Mouse (Mus musculus) midbrain, embryonic 13.5 days (tissue): ENCODE measurements around the gene Tmem160. TPM values are rescaled to one million over a fixed set of nuclear protein-coding genes. Genes with fewer than 3 reads are reported as not detected.
A peak's percentile ranks its signal among the peaks of the same experiment; 100 is the strongest.

Experiments
- ATAC-seq: fragments of 200-750 bp; cut with Nextera tagmentation; 2 replicates; pipeline ENCODE4 v1.8.0; 2017; ENCODE audit warnings: mild to moderate bottlenecking, moderate TSS enrichment, moderate library complexity
- H3K27ac ChIP-seq: fragments of 300-500 bp; sonication (generic); 2 replicates; pipeline ENCODE4 v1.5.1; 2015; ENCODE audit warnings: inconsistent platforms, mild to moderate bottlenecking, moderate library complexity
- H3K27me3 ChIP-seq: fragments of 300-500 bp; sonication (generic); 2 replicates; pipeline ENCODE4 v1.6.1; 2015; ENCODE audit warnings: mild to moderate bottlenecking, inconsistent platforms
- H3K36me3 ChIP-seq: fragments of 300-500 bp; sonication (generic); 2 replicates; pipeline ENCODE4 v1.6.1; 2015; ENCODE audit warnings: mild to moderate bottlenecking, inconsistent platforms
- H3K4me1 ChIP-seq: fragments of 300-500 bp; sonication (generic); replicated peaks from 2 replicates; pipeline ENCODE4 v1.6.1; 2015; ENCODE audit warnings: inconsistent platforms
- H3K4me2 ChIP-seq: fragments of 300-500 bp; sonication (generic); replicated peaks from 2 replicates; pipeline ENCODE4 v1.6.1; 2015; ENCODE audit warnings: moderate library complexity, mild to moderate bottlenecking, inconsistent platforms
- H3K4me3 ChIP-seq: fragments of 300-500 bp; sonication (generic); replicated peaks from 2 replicates; pipeline ENCODE4 v1.5.1; 2015; ENCODE audit warnings: mild to moderate bottlenecking, inconsistent platforms
- H3K9ac ChIP-seq: fragments of 300-500 bp; sonication (generic); replicated peaks from 2 replicates; pipeline ENCODE4 v1.6.1; 2015; ENCODE audit warnings: mild to moderate bottlenecking, inconsistent platforms
- H3K9me3 ChIP-seq: fragments of 300-500 bp; sonication (generic); 2 replicates; pipeline ENCODE4 v1.6.1; 2016; ENCODE audit warnings: mild to moderate bottlenecking, inconsistent platforms
- WGBS: fragments of 180-500 bp; shearing (Covaris S2); methylation state at CpG from one replicate; pipeline ENCODE4 v1.1.7; 2015; 5-methylcytosine and 5-hydroxymethylcytosine counted together
- polyA plus RNA-seq: library from polyadenylated mRNA; unstranded; fragments of >200 nt; fragmentation: Nextera tagmentation; extraction: Ambion mirVana; gene quantifications from 2 replicates; pipeline ENCODE4 v1.2.1, GENCODE M21; 2015

Gene Tmem160
- polyA plus RNA-seq: 48.1 and 59.4 TPM in 2 replicates

DNA sequence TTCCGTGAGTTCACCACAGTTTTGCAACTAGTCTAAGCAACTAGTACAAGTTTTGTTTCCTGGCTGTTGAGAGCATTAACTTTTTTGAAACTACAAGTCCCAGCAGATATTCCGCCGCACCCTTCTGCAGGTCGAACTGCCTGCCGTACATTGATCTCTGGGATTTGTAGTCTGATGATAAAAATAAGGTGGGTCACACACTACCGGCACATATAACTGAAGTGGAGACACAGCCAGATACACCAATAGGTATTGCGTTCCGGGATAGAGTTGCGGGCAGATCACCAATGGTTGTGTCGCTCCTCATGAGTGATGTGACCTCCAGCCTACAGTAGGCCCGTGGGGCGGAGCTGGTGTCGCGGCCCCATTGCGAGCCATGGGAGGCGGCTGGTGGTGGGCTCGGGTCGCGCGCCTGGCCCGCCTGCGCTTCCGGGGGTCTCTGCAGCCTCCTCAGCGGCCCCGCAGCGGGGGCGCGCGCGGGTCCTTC lies at the start of gene Tmem160:
Tmem160 (plus strand) TSS at position 193 of the 487 bp plus-strand sequence.
- peak within 1 kb of the TSS; percentile 93 for H3K4me2 ChIP-seq
- peak within 1 kb of the TSS; percentile 81 for H3K4me3 ChIP-seq
- H3K9ac ChIP-seq: peak within 1 kb of the TSS; percentile 80
- peaks cover 16% of the 10 kb centered on the region for H3K36me3 ChIP-seq
- no peaks in the 10 kb centered on the region for H3K9me3 ChIP-seq
- H3K27me3 ChIP-seq: 0 out of 2 replicates have a peak, but pooled peaks cover 4% of the 10 kb centered on the region
- WGBS: 1% methylated on average over 30 of the region's 30 CpGs
- ATAC-seq: peak; percentile 99
- H3K4me1 ChIP-seq: peaks cover 11% of the 10 kb centered on the region
- H3K27ac ChIP-seq: peak within 1 kb of the TSS; percentile 77

DNA sequence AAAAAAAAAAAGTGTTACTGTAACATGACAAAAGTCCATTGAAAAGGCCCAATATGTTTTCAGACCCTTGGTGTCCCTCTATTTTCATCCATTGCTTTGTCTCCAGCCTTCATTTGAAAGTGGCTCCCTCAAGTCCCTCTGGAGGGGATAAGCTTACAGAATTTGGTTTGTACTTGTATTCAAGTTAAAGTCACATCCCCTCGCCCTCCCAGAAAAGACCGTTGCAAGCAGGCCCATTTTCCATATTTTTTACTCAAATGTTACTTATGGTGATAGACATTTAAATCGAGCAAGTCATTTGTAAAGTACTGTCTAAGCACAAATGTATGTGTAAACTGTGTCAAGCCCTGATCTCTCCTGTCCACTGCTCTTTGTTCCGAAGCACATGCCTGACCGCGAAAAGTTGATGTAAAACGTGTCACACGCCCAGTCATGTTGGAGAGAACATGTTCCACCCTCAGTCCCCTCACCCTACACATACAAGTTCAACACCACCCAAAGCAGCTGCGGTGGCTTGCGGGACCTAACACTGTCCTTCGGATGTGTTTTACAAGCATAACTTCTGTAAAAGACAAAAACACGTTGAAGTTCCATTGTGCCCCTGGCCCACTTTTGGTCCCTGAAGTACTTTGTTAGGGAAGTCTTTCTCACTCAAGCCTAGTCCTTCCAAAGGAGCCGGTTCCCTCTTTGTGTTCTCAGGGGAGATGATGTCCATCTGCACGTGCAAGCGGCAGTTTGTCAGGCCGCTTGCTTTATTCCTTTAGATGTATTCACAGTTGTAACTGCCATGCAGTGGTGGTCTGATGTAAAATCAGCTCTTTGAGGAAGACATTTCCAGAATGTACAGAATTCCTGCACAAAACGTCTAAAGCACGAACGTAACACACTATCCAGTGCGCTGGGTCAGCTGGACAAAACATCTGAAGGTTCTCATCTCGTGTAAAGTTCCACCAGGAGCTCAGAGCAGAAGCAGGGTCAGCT lies 49.3 kb upstream of the Tmem160 start:
- no peak for ATAC-seq
- Histone ChIP-seq H3K4me1 (peaks cover 44% of the 10 kb centered on the region), H3K9ac (peak overlapping the region; percentile 100), H3K36me3 (no peaks in the 10 kb centered on the region), H3K27me3 (no peaks in the 10 kb centered on the region), H3K4me3 (peak overlapping the region; percentile 82), H3K4me2 (peak overlapping the region; percentile 90), H3K9me3 (no peaks in the 10 kb centered on the region), H3K27ac (peak overlapping the region; percentile 100)
- 26% methylated on average over 21 of the region's 21 CpGs for WGBS

DNA sequence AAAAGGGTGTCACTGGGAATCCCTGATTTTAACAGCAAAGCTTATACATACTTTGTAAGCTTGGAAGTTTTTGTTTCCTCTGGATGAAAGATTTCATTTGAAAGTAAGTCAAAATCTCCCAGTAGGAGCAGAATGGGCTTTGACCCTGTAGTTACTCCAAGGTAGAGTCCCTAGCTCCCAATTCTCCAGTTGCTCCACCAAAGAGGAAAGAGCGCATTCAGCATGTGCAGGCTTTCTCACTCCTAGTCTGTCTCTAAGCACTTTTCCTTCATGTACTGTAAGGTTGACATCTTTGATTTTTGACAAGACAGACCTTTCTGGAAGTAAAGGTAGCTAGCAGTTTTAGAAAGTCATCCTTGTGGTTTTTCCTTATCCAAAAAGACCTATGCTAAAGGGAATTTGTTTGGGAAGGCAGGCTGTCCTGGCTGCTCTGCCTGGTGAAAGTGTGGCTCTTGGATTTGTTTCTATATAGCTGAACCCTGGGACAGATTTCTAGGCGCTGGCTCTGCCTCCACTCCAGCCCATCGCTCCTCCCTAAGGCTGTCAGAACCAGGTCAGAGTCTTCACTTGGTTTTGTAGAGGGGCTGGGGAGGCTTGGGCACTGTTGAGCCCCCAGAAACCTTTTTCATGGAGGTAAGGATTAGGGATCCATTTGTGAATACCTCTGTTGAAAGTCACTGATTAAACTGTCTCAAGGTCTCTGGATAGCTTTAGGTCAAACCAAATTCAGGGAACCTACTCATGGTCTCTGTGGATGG lies 48.1 kb upstream of the Tmem160 start:
- peak overlapping the region; percentile 27 for H3K27ac ChIP-seq
- peak overlapping the region; percentile 35 for H3K4me2 ChIP-seq
- no peaks in the 10 kb centered on the region for H3K27me3 ChIP-seq
- no peaks in the 10 kb centered on the region for H3K9me3 ChIP-seq
- 85% methylated on average over 3 of the region's 3 CpGs for WGBS
- H3K4me3 ChIP-seq: no peak overlapping the region; the same call in 1 of the 2 replicates
- ATAC-seq: no peak
- H3K36me3 ChIP-seq: no peaks in the 10 kb centered on the region
- peaks cover 35% of the 10 kb centered on the region for H3K4me1 ChIP-seq
- peak overlapping the region; percentile 49 for H3K9ac ChIP-seq

DNA sequence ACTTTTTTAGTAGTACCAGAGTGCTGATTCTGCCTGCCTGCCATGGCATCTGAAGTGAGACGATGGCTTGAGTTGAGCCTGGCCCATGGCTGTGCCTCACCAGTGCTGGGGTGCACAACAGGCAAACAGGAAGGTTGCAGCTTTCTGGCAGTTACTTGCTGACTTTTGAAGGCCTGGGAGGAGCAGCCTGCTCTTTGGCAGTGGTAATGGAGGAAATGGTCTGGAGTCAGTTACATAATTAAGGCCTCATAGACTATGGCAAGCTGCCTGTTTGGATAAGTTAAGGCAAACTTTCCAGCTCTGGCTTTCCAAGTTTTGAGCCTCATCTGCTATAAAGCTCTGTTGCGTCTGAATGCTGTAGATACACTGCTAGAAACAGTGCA lies 47.5 kb upstream of the Tmem160 start:
- Histone ChIP-seq H3K27me3 (no peaks in the 10 kb centered on the region), H3K4me2 (peak overlapping the region; percentile 35), H3K36me3 (no peaks in the 10 kb centered on the region), H3K4me1 (peaks cover 35% of the 10 kb centered on the region), H3K9ac (peak overlapping the region; percentile 49), H3K4me3 (peak overlapping the region; percentile 8; the same call in 1 of the 2 replicates), H3K27ac (peak overlapping the region; percentile 27), H3K9me3 (no peaks in the 10 kb centered on the region)
- 88% methylated on average over 2 of the region's 2 CpGs for WGBS
- no peak for ATAC-seq

DNA sequence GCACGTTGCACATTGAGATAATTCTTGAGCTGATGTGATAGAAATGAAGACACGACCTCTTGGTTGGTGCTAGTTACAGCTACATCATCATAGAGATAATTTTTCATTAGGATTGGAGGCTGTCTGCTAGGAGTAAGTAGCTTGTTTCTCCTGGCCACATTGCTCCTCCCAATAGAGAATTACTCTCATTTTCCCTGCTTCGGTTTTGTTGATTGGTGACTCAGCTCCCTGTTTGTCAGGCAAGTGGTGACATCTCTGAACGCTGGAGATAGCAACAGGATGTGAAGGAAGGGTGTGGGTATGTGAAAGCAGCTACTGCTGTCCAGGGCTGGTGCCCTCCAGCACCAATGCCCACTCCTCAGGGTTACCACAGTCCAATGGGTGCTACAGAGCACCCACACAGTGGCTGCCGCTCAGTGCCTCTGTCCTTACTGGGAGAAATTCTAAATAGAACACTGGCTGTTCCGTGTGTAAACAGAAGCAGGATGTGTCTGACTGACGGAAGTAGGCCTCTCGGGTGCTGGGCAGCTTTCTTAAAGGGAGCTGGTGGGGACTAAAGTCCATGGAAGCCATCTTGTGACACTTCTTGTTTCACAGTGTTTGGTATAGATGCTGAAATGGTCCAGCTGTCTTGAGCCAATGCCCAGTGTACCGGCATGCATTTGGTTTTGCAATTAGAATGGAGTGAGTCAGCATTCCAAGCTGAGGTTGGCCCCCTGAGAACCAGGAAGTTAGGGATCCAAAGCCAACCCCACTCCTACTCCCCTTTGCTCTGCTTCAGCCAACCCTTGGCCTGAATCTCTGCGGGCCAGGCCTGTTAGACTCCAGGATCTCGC lies 46.8 kb upstream of the Tmem160 start:
- H3K4me1 ChIP-seq: peaks cover 35% of the 10 kb centered on the region
- peak overlapping the region; percentile 35 for H3K4me2 ChIP-seq
- H3K4me3 ChIP-seq: peak overlapping the region; percentile 8; the same call in 1 of the 2 replicates

DNA sequence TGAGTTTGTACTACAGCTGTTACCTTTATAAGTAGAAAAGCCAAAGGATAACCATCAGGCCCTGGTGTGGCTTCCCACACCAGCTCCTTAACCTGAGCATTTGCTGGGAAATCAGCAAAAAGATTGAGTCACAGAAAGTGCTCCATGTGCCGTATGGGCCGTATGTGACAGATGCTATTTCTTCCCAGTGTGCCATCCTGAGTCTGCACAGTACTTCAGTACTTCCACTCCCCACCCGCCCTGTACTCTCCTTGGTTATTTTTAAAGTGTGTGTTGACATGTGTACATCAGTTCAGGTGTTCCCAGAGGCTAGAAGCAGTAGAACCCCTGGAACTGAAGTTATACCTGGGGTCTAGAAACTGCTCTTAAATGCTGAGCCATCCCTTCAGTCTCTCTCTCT lies 45.6 kb upstream of the Tmem160 start:
- H3K36me3 ChIP-seq: peaks cover 7% of the 10 kb centered on the region; the same call in 1 of the 2 replicates
- H3K27me3 ChIP-seq: no peaks in the 10 kb centered on the region
- no peak for ATAC-seq
- no peak overlapping the region for H3K9ac ChIP-seq
- peaks cover 47% of the 10 kb centered on the region for H3K4me1 ChIP-seq
- no peak overlapping the region for H3K27ac ChIP-seq
- H3K4me2 ChIP-seq: no peak overlapping the region
- no peak overlapping the region for H3K4me3 ChIP-seq
- no peaks in the 10 kb centered on the region for H3K9me3 ChIP-seq
- 92% methylated on average over 3 of the region's 3 CpGs for WGBS

More for the DNA sequence above, 46.8 kb upstream of the Tmem160 start:
- 78% methylated on average over 11 of the region's 11 CpGs for WGBS
- no peaks in the 10 kb centered on the region for H3K36me3 ChIP-seq
- ATAC-seq: no peak
- H3K27ac ChIP-seq: peak overlapping the region; percentile 27
- H3K9me3 ChIP-seq: no peaks in the 10 kb centered on the region
- no peaks in the 10 kb centered on the region for H3K27me3 ChIP-seq
- H3K9ac ChIP-seq: peak overlapping the region; percentile 49

DNA sequence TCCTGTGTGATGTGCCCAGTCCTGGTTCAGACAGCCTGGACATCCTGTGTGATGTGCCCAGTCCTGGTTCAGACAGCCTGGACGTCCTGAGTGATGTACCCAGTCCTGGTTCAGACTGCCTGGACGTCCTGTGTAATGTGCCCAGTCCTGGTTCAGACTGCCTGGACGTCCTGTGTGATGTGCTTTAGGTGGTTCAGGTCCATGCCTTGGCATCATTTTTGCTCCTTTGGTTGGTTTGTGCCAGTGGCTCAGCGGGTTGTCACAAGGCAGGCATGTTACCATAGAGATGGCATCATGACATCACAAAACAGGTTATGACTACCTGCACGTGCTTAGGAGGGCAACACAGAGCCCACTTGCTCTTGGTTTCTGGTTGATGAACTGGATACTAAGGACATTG lies 41.5 kb upstream of the Tmem160 start:
- no peak overlapping the region for H3K4me2 ChIP-seq

DNA sequence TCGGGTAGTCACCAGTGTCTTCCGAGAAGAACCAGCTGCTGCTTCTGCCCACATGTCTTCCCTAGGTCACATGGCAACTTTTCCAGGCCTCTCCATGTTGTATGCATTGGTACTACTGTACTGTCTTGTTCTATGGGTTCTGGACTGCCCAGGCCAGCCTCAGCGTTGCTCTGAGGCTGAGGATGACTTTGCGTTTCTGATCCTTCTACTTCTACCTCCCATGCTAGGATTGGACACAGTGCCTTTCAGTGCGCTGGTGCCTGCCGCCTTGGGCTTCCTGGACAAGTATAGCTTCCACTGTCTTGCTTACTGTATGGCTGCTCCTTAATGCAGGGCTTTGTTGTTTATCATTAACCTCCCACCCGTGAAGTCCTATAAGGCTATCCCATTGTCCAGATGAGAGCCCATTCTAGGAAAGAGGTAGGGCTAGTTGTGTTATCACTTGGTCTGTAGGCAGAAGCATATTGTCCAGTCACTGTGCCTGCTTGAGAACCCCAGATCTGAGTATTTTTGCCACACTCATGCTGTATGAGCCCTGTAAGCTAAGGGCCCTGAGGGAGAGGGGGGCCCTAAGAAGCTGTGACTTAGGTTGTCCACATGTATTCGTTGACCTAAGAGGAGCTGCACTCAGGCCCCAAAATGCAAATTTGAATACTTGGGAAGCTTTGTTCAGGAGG lies 40.2 kb upstream of the Tmem160 start:
- no peaks in the 10 kb centered on the region for H3K27me3 ChIP-seq
- H3K27ac ChIP-seq: peak overlapping the region; percentile 62
- H3K9ac ChIP-seq: peak overlapping the region; percentile 45
- H3K4me3 ChIP-seq: no peak overlapping the region
- peak; percentile 26; the same call in 1 of the 2 replicates for ATAC-seq
- H3K4me2 ChIP-seq: peak overlapping the region; percentile 3; the same call in 1 of the 2 replicates
- no peaks in the 10 kb centered on the region for H3K9me3 ChIP-seq
- peaks cover 19% of the 10 kb centered on the region for H3K36me3 ChIP-seq
- peaks cover 35% of the 10 kb centered on the region for H3K4me1 ChIP-seq
- 84% methylated on average over 8 of the region's 8 CpGs for WGBS

More for the DNA sequence above, 41.5 kb upstream of the Tmem160 start:
- Histone ChIP-seq H3K27me3 (no peaks in the 10 kb centered on the region), H3K4me3 (no peak overlapping the region), H3K4me1 (peaks cover 42% of the 10 kb centered on the region), H3K9ac (no peak overlapping the region), H3K36me3 (peaks cover 7% of the 10 kb centered on the region; the same call in 1 of the 2 replicates), H3K27ac (no peak overlapping the region), H3K9me3 (no peaks in the 10 kb centered on the region)
- 91% methylated on average over 5 of the region's 5 CpGs for WGBS
- no peak for ATAC-seq

DNA sequence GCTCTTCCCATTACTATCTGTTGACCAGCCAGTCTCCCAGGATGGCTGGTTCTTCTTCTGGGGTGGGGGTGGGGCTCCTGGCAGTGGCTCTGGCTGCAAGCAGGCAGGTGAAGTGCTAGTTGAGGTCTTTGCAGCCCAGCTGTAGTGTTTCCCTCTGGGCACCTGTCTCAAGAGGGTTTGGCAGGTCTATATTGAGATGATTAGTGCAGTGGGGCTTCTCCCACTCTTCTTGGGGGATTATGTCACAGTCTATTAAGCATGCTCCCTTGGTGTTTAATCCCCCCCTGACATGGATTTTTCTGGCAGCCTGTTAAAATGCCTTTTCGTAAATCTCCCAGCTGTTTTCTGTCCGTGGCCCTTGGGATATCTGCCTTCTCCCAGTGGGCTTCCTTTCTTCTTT lies 39.6 kb upstream of the Tmem160 start:
- ATAC-seq: peak; percentile 40; the same call in 1 of the 2 replicates
- Histone ChIP-seq H3K27ac (peak overlapping the region; percentile 62), H3K9ac (peak overlapping the region; percentile 45), H3K4me3 (no peak overlapping the region), H3K36me3 (peaks cover 24% of the 10 kb centered on the region), H3K4me1 (peaks cover 35% of the 10 kb centered on the region), H3K9me3 (no peaks in the 10 kb centered on the region), H3K27me3 (no peaks in the 10 kb centered on the region), H3K4me2 (peak overlapping the region; percentile 3; the same call in 1 of the 2 replicates)
- 32% methylated on average over 2 of the region's 2 CpGs for WGBS

DNA sequence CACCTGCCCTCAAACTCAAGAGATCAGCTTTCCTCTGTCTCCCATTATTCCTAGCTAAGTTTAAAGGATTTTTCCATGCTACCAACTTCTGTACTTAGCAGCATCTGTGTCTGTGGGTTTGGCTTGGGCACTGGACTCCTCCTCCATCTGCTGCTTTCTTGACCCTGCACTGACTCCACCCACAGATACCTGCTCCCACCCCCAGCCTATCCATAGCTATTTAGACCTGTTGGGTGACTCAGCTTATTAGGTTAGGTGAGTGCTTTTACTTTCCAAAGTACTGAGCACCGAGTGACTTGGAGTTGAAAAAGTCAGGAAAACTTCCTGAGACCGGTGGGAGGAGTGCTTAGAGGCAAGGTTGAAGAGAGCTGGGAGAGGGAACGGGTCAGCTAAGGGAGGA lies 37.2 kb upstream of the Tmem160 start:
- no peak overlapping the region for H3K4me3 ChIP-seq
- H3K27me3 ChIP-seq: no peaks in the 10 kb centered on the region

More for the DNA sequence above, 37.2 kb upstream of the Tmem160 start:
- peaks cover 35% of the 10 kb centered on the region for H3K4me1 ChIP-seq
- H3K9me3 ChIP-seq: no peaks in the 10 kb centered on the region
- H3K9ac ChIP-seq: no peak overlapping the region
- H3K27ac ChIP-seq: no peak overlapping the region
- no peak for ATAC-seq
- peaks cover 49% of the 10 kb centered on the region for H3K36me3 ChIP-seq
- WGBS: 87% methylated on average over 3 of the region's 3 CpGs
- H3K4me2 ChIP-seq: no peak overlapping the region
